Mouse (Mus musculus): ENCODE measurements around the gene Smad1. TPM values are rescaled to one million over a fixed set of nuclear protein-coding genes. Genes with fewer than 3 reads are reported as not detected.

The Smad1 gene
- total and polyA plus RNA-seq, 3 experiments: 1.5 to 2.9 (median 2.1) TPM

DNA sequence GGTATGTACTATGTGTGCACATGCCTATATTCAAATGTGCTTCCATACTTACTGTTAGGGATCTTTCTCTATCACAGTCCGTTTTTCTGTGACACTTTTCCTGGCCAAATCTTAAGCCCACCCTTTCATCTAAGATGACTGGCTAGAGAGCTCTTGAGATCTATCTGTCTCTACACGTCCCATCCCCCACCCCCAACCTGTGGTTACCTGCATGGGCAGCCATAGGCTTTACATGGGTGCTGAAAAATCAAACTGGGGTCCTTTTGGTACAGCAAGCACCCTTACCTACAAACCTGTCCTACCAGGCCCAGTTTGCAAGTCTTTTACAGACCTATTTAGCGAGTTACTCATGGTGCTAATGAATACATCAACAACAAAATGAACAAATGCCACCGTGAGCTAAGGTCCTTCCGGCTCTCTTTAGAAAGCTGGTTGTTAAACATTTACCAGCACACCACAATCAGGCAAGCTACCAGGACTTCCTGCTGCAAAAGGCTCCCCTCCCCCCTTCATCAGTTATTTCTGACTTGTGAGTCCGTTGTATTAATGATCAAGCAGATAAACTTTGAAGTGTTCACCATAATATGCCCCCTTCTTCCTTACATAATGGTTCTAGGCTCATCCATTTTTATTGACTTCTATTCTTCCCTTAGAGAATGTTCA is 5.7 kb upstream of the Smad1 start:
- peaks cover 9% of the 10 kb centered on the region for H3K27me3 ChIP-seq (ENCODE audit: insufficient read depth, low read length)
- H3K9me3 ChIP-seq (replicated peaks): peaks cover 2% of the 10 kb centered on the region; the same call in 1 of the 2 replicates
- no peaks in the 10 kb centered on the region for H3K36me3 ChIP-seq (replicated peaks)
- peaks cover 24% of the 10 kb centered on the region for H3K4me1 ChIP-seq (ENCODE audit: insufficient read depth, low read depth, low read length)
- no peak overlapping the region for H3K4me3 ChIP-seq (ENCODE audit: low read depth, low read length)
- peak; percentile 27 for DNase-seq (ENCODE audit: low spot score)
- no peak for TF ChIP-seq POLR2AphosphoS5 (IDR thresholded peaks at IDR 0.05; ENCODE audit: insufficient replicate concordance, low read depth, low read length)
- TF ChIP-seq TAL1 (conservative IDR thresholded peaks at IDR 0.05; ENCODE audit: low read depth, low read length): no peak
- no peak for TF ChIP-seq GATA1 (IDR thresholded peaks at IDR 0.05; ENCODE audit: borderline replicate concordance, low read length)
- no peak for TF ChIP-seq CTCF (IDR thresholded peaks at IDR 0.05; ENCODE audit: low read depth, low read length)
- ATAC-seq (ENCODE audit: extremely low read depth, insufficient number of reproducible peaks, low FRiP score, poor library complexity, severe bottlenecking): no peak; the same call in 1 of the 2 replicates

DNA sequence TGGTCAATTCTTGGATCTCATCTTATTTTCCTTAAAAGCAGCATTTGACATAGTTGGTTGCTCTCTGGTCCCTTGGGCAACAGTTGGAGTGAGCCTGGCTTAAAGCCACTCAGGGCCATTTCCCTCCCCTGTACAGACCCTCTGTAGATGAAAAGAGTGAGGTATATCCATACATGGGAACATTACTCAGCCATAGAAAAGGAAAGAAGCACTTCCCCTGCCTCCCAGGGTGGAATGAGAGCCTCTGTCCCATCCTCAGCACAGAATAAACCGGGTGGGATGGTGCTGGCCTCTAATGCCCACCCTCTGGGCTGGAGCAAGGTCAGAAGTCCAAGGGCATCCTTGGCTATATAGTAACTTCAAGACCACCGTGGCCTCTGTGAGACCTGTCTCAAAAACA is 1.4 kb upstream of the Smad1 start:
- Histone ChIP-seq H3K9me3 (replicated peaks) (peaks cover 15% of the 10 kb centered on the region), H3K4me3 (ENCODE audit: low read depth, low read length) (no peak overlapping the region), H3K36me3 (replicated peaks) (no peaks in the 10 kb centered on the region), H3K4me1 (ENCODE audit: insufficient read depth, low read depth, low read length) (peaks cover 16% of the 10 kb centered on the region), H3K27me3 (ENCODE audit: insufficient read depth, low read length) (peaks cover 14% of the 10 kb centered on the region)
- DNase-seq (ENCODE audit: low spot score): no peak
- no peak for ATAC-seq (ENCODE audit: extremely low read depth, insufficient number of reproducible peaks, low FRiP score, poor library complexity, severe bottlenecking)
- TF ChIP-seq GATA1 (IDR thresholded peaks at IDR 0.05; ENCODE audit: borderline replicate concordance, low read length): no peak
- no peak for TF ChIP-seq GATA2 (IDR thresholded peaks at IDR 0.05; ENCODE audit: borderline replicate concordance, low read depth, low read length)

DNA sequence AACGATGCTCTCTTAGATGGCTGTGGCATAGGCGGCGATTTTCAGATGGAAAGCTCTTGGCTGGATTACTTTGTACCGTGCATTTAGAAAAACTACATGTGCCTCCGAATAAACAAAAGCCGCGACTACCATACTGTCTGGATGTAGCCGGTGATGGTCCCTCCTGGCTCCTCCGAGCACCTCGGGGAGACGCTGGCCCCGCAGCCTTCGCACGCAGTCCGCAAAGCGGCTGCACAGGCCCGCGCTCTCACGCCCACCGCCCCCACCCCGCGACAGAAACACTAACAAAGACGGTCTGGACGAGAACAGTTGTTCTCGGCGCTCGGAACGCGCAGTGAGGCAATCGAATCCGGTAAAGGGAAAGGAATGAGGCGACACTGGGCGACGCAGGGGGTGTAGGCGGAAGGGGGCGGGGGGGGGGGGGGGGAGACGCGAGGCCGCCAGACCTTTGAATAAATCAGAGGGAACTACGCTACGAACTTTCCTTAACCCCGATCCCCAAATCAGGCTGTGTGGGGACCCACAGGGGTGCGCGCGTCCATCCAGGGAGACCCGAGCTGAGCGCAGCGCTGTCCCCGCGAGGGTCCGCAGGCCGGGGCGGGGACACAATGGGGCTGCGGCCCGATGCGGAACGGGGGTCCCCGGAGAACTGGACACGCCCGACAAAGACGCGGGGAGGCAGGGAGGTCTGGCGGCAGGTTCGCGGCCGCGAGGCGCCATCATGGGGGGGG is 902 bp downstream of the Smad1 start:
- Histone ChIP-seq H3K4me3 (ENCODE audit: low read depth, low read length) (no peak overlapping the region), H3K9me3 (replicated peaks) (peaks cover 15% of the 10 kb centered on the region), H3K27me3 (ENCODE audit: insufficient read depth, low read length) (peaks cover 18% of the 10 kb centered on the region), H3K36me3 (replicated peaks) (no peaks in the 10 kb centered on the region), H3K4me1 (ENCODE audit: insufficient read depth, low read depth, low read length) (peaks cover 16% of the 10 kb centered on the region)
- TF ChIP-seq GATA2 (IDR thresholded peaks at IDR 0.05; ENCODE audit: borderline replicate concordance, low read depth, low read length): no peak
- TF ChIP-seq TAL1 (conservative IDR thresholded peaks at IDR 0.05; ENCODE audit: low read depth, low read length): no peak
- no peak for TF ChIP-seq POLR2AphosphoS5 (IDR thresholded peaks at IDR 0.05; ENCODE audit: insufficient replicate concordance, low read depth, low read length)
- ATAC-seq (ENCODE audit: extremely low read depth, insufficient number of reproducible peaks, low FRiP score, poor library complexity, severe bottlenecking) (no peak), DNase-seq (ENCODE audit: low spot score) (no peak)

DNA sequence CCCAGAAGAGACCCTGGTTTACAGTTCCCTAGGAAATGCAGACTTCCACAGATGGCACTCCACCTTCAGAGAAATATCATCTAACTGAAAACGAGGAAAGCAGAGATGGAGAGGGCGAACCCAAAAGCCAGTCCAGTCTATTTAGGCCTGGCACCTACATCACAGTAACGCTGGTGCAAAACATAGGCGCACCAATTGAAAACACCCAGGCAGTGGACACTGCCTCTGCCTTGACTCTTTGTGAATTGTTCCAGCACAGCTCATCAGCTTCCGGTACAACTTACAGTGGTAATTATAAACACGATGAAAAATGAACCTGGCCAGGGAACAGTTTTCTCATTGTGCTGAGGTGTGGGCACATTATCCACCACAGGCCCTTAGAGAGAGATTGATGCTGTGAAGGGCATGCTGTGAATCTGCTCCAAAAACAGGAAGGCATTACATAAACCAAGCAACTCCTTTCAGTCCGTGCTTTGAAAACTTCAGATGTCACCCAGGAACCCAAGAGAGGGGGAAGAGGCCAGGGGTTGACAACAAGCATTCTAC is 1.5 kb downstream of the Smad1 start:
- peaks cover 21% of the 10 kb centered on the region for H3K4me1 ChIP-seq (ENCODE audit: insufficient read depth, low read depth, low read length)
- H3K9me3 ChIP-seq (replicated peaks): peaks cover 15% of the 10 kb centered on the region
- H3K4me3 ChIP-seq (ENCODE audit: low read depth, low read length): no peak overlapping the region
- DNase-seq (ENCODE audit: low spot score) (no peak), ATAC-seq (ENCODE audit: extremely low read depth, insufficient number of reproducible peaks, low FRiP score, poor library complexity, severe bottlenecking) (no peak)
- H3K27me3 ChIP-seq (ENCODE audit: insufficient read depth, low read length): peaks cover 17% of the 10 kb centered on the region
- TF ChIP-seq TAL1 (conservative IDR thresholded peaks at IDR 0.05; ENCODE audit: low read depth, low read length) (no peak), CTCF (IDR thresholded peaks at IDR 0.05; ENCODE audit: low read depth, low read length) (no peak), POLR2AphosphoS5 (IDR thresholded peaks at IDR 0.05; ENCODE audit: insufficient replicate concordance, low read depth, low read length) (no peak), GATA1 (IDR thresholded peaks at IDR 0.05; ENCODE audit: borderline replicate concordance, low read length) (no peak), GATA2 (IDR thresholded peaks at IDR 0.05; ENCODE audit: borderline replicate concordance, low read depth, low read length) (no peak)
- H3K36me3 ChIP-seq (replicated peaks): no peaks in the 10 kb centered on the region

DNA sequence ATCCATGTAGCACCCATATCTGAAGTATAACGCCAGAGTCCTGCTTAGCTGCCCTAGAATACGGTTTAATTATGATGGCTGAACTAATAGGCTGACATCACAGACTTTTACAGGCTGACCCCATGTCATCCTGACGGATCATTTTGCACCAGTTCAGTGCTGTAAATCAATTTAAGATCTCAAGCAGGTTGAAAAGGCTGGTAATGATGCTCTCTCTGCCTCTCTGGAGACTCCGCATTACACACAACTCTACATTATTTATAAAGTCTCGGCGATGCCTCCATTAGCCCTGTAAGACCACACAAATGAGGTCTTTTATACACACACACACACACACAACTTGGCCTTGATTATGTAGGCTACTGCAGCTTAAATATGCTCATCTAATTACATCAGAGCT is 2.4 kb downstream of the Smad1 start:
- no peak for ATAC-seq (ENCODE audit: extremely low read depth, insufficient number of reproducible peaks, low FRiP score, poor library complexity, severe bottlenecking)
- Histone ChIP-seq H3K27me3 (ENCODE audit: insufficient read depth, low read length) (peaks cover 15% of the 10 kb centered on the region), H3K36me3 (replicated peaks) (no peaks in the 10 kb centered on the region), H3K9me3 (replicated peaks) (peaks cover 15% of the 10 kb centered on the region), H3K4me1 (ENCODE audit: insufficient read depth, low read depth, low read length) (peaks cover 26% of the 10 kb centered on the region), H3K4me3 (ENCODE audit: low read depth, low read length) (no peak overlapping the region)
- no peak for DNase-seq (ENCODE audit: low spot score)
- no peak for TF ChIP-seq GATA2 (IDR thresholded peaks at IDR 0.05; ENCODE audit: borderline replicate concordance, low read depth, low read length)
- TF ChIP-seq GATA1 (IDR thresholded peaks at IDR 0.05; ENCODE audit: borderline replicate concordance, low read length): no peak
- no peak for TF ChIP-seq CTCF (IDR thresholded peaks at IDR 0.05; ENCODE audit: low read depth, low read length)
- no peak for TF ChIP-seq TAL1 (conservative IDR thresholded peaks at IDR 0.05; ENCODE audit: low read depth, low read length)
- no peak for TF ChIP-seq POLR2AphosphoS5 (IDR thresholded peaks at IDR 0.05; ENCODE audit: insufficient replicate concordance, low read depth, low read length)

DNA sequence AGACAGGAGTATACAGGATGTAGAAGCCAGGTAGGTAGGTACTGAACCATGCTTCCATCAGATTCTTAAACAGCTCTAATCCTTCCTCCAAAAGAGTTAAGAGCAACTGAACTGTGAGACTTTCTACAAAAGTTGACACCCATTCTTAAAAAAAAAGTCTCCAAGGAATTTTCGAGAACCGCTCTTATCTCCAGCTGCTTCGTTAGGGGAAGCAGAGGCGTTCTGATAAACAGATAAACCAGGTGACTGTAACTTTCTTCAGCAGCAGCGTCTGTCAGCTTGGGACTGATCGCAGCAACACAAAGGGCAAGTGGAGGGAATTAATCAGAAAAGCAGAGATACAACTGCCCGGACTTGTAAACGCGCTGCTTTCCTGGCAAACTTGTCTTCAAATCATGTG is 5.3 kb downstream of the Smad1 start:
- no peak for TF ChIP-seq CTCF (IDR thresholded peaks at IDR 0.05; ENCODE audit: low read depth, low read length)
- TF ChIP-seq TAL1 (conservative IDR thresholded peaks at IDR 0.05; ENCODE audit: low read depth, low read length): no peak
- no peak for TF ChIP-seq GATA2 (IDR thresholded peaks at IDR 0.05; ENCODE audit: borderline replicate concordance, low read depth, low read length)
- TF ChIP-seq GATA1 (IDR thresholded peaks at IDR 0.05; ENCODE audit: borderline replicate concordance, low read length): no peak
- no peak for TF ChIP-seq POLR2AphosphoS5 (IDR thresholded peaks at IDR 0.05; ENCODE audit: insufficient replicate concordance, low read depth, low read length)
- no peak overlapping the region; the same call in 1 of the 2 replicates for H3K4me3 ChIP-seq (ENCODE audit: low read depth, low read length)

More for the DNA sequence above, 5.3 kb downstream of the Smad1 start:
- peaks cover 35% of the 10 kb centered on the region for H3K4me1 ChIP-seq (ENCODE audit: insufficient read depth, low read depth, low read length)
- no peaks in the 10 kb centered on the region for H3K36me3 ChIP-seq (replicated peaks)
- DNase-seq (ENCODE audit: low spot score) (no peak), ATAC-seq (ENCODE audit: extremely low read depth, insufficient number of reproducible peaks, low FRiP score, poor library complexity, severe bottlenecking) (peak; percentile 32; the same call in 1 of the 2 replicates)
- H3K27me3 ChIP-seq (ENCODE audit: insufficient read depth, low read length): peaks cover 24% of the 10 kb centered on the region
- H3K9me3 ChIP-seq (replicated peaks): peaks cover 10% of the 10 kb centered on the region
